Comparison of ENCODE assay signal across 11 mouse cellular contexts in genomic region chr16:78540376-78541246, GRCm38 (mm10). TPM values are rescaled to one million over a fixed set of nuclear protein-coding genes. Genes with fewer than 3 reads are reported as not detected.
DNase-seq lines count a peak whose midpoint lies in the region; ATAC-seq and TF ChIP-seq lines count a peak whose summit lies in the region.
"Had no signal": no experiment of that assay in that cellular context is flagged by ENCODE, and none has a peak within 500 bp of the region (broad histone marks: within the 10 kb centered on the region; RNA-seq: fewer than 3 reads in every experiment).

No protein-coding gene starts in this region.

- H3K9me3 ChIP-seq in kidney, embryonic 14.5 days (ENCODE audit: control insufficient read depth, low read length), result no peaks in the 10 kb centered on the region
- no peaks in the 10 kb centered on the region for H3K9me3 ChIP-seq in neural tube, embryonic 15.5 days (replicated peaks)
- H3K9me3 ChIP-seq: lung, embryonic 15.5 days had no signal

- no peak overlapping the region for H3K4me3 ChIP-seq in kidney, adult 2 months (ENCODE audit: insufficient read depth, low read depth, low read length)
- H3K4me3 ChIP-seq in kidney, embryonic 14.5 days (ENCODE audit: low read length), result no peak overlapping the region
- no peak overlapping the region for H3K4me3 ChIP-seq in neural tube, embryonic 15.5 days (replicated peaks)
- H3K4me3 ChIP-seq: lung, embryonic 15.5 days had no signal

- no peak overlapping the region for H3K4me2 ChIP-seq in kidney, embryonic 14.5 days (replicated peaks; ENCODE audit: low read depth, low read length)
- no peak overlapping the region for H3K4me2 ChIP-seq in neural tube, embryonic 15.5 days
- H3K4me2 ChIP-seq: lung, embryonic 15.5 days had no signal

- DNase-seq in kidney, adult 2 months, result peak; percentile 14
- peak; percentile 92 for DNase-seq in CD4-positive helper T cell, adult 2 months (ENCODE audit: low read depth, low spot score)
- peak; percentile 15 for DNase-seq in adrenal gland, postnatal 25 days
- no peak for DNase-seq in cerebellum, postnatal 4 days (ENCODE audit: low spot score in 2 of 2)
- DNase-seq in layer of hippocampus, adult 8-10 months (ENCODE audit: low spot score in 2 of 2), result no peak
- DNase-seq: cerebellum, adult 11-12 months; layer of hippocampus, adult 9-11 months had no signal

- H3K36me3 ChIP-seq in kidney, adult 2 months (ENCODE audit: control insufficient read depth, insufficient read depth, low read length), result no peaks in the 10 kb centered on the region
- H3K36me3 ChIP-seq in kidney, embryonic 14.5 days (ENCODE audit: control insufficient read depth, insufficient read depth, low read length), result peaks cover 8% of the 10 kb centered on the region; the same call in 1 of the 2 replicates
- peaks cover 6% of the 10 kb centered on the region for H3K36me3 ChIP-seq in neural tube, embryonic 15.5 days

- no peak for TF ChIP-seq POLR2A in kidney, adult 2 months (IDR thresholded peaks at IDR 0.05; ENCODE audit: low read depth, low read length)

- H3K4me1 ChIP-seq in kidney, adult 2 months (ENCODE audit: control insufficient read depth, insufficient read depth, low read length), result no peaks in the 10 kb centered on the region
- H3K4me1 ChIP-seq in kidney, embryonic 14.5 days (ENCODE audit: control insufficient read depth, insufficient read depth, low read length), result no peaks in the 10 kb centered on the region
- no peaks in the 10 kb centered on the region for H3K4me1 ChIP-seq in neural tube, embryonic 15.5 days
- H3K4me1 ChIP-seq: lung, embryonic 15.5 days had no signal

- no peak overlapping the region for H3K9ac ChIP-seq in kidney, embryonic 14.5 days (ENCODE audit: low read depth, low read length)
- H3K9ac ChIP-seq in neural tube, embryonic 15.5 days (replicated peaks), result no peak overlapping the region
- H3K9ac ChIP-seq: lung, embryonic 15.5 days had no signal

- WGBS in kidney, adult 2 months, result 70% methylated on average over 16 of the region's 16 CpGs
- WGBS in kidney, embryonic 14.5 days, result 80% methylated on average over 16 of the region's 16 CpGs
- WGBS in neural tube, embryonic 15.5 days, result 87% methylated on average over 16 of the region's 16 CpGs

- no peak for ATAC-seq in kidney, embryonic 14.5 days (ENCODE audit: low FRiP score, low TSS enrichment)
- ATAC-seq in megakaryocyte-erythroid progenitor cell, adult 5-6 weeks (replicated peaks; ENCODE audit: low FRiP score, low TSS enrichment, poor library complexity, severe bottlenecking), result peak; percentile 62
- ATAC-seq in neural tube, embryonic 15.5 days (ENCODE audit: low FRiP score), result no peak

- H3K27ac ChIP-seq in kidney, adult 2 months (ENCODE audit: insufficient read depth, low read depth, low read length), result no peak overlapping the region
- no peak overlapping the region for H3K27ac ChIP-seq in kidney, embryonic 14.5 days (ENCODE audit: low read depth, low read length)
- H3K27ac ChIP-seq in neural tube, embryonic 15.5 days (replicated peaks), result no peak overlapping the region
- H3K27ac ChIP-seq: lung, embryonic 15.5 days had no signal

- no peak for TF ChIP-seq CTCF in kidney, adult 2 months (conservative IDR thresholded peaks at IDR 0.05; ENCODE audit: insufficient read depth, insufficient read length, low read depth, low read length)

- no peaks in the 10 kb centered on the region for H3K27me3 ChIP-seq in kidney, adult 2 months (replicated peaks; ENCODE audit: control insufficient read depth, insufficient read depth, low read length)
- H3K27me3 ChIP-seq in kidney, embryonic 14.5 days (ENCODE audit: control insufficient read depth, insufficient read depth, low read length), result no peaks in the 10 kb centered on the region
- H3K27me3 ChIP-seq in neural tube, embryonic 15.5 days (replicated peaks), result no peaks in the 10 kb centered on the region
- H3K27me3 ChIP-seq: lung, embryonic 15.5 days had no signal

RNA-seq across cellular contexts. Expression of gene D16Ertd472e, which starts 35.9 kb away (rescaled TPM):
- 1.1 and 1.9 TPM in 2 replicates for polyA plus RNA-seq in kidney, adult 2 months (2012; rRNA removed)
- 12.7 and 17.9 TPM in 2 replicates for polyA plus RNA-seq in kidney, embryonic 14.5 days (2014; fragmentation: Nextera tagmentation; extraction: Ambion mirVana)
- 32.2 and 38.4 TPM in 2 replicates for total RNA-seq in adrenal gland, postnatal 25 days (2021)
- total RNA-seq in megakaryocyte-erythroid progenitor cell, adult 5-6 weeks (2014; fragmentation: Nextera tagmentation), result 20.5 and 21.0 TPM in 2 replicates
- total RNA-seq in megakaryocyte-erythroid progenitor cell, adult 5-6 weeks (2017), result 33.5 and 33.6 TPM in 2 replicates
- total RNA-seq in layer of hippocampus, adult 8-10 months (2022), result 10 to 100 TPM; 13.8 to 15.1 (median 13.9) TPM
- polyA plus RNA-seq in neural tube, embryonic 15.5 days (2015; fragmentation: Nextera tagmentation; extraction: Ambion mirVana), result 4.7 and 10.8 TPM in 2 replicates

Comparison
In these comparisons a context has a peak if more than half of its experiments do, and no peak if none do; other contexts are left out.
1. DNase-seq: peak in kidney, adult 2 months (single experiment), CD4-positive helper T cell, adult 2 months (single experiment) and adrenal gland, postnatal 25 days (single experiment); none in cerebellum, postnatal 4 days (0 of 2) and layer of hippocampus, adult 8-10 months (0 of 2).